Mouse (Mus musculus) megakaryocyte, embryonic 14.5 days (primary cell): ENCODE measurements around the gene Sox13. TPM values are rescaled to one million over a fixed set of nuclear protein-coding genes. Genes with fewer than 3 reads are reported as not detected.

Source experiments
- H3K27me3 ChIP-seq: replicated peaks from 2 replicates; pipeline ENCODE3; 2012; ENCODE audit warnings: inconsistent platforms
- H3K36me3 ChIP-seq: replicated peaks from 2 replicates; pipeline ENCODE3; 2012; ENCODE audit warnings: low read length, inconsistent platforms, mixed read lengths
- H3K4me1 ChIP-seq: 2 replicates; pipeline ENCODE4 v1.6.1; 2012; ENCODE audit warnings: inconsistent platforms
- H3K4me3 ChIP-seq: replicated peaks from 2 replicates; pipeline ENCODE3; 2012; ENCODE audit warnings: moderate library complexity, mild to moderate bottlenecking, inconsistent platforms
- H3K9me3 ChIP-seq: 2 replicates; pipeline ENCODE4 v1.6.1; 2012; ENCODE audit warnings: inconsistent platforms
- FLI1 ChIP-seq: IDR thresholded peaks from 2 replicates; pipeline ENCODE4 v1.6.1; 2012; ENCODE audit warnings: low read length, inconsistent platforms, mixed read lengths
- GATA1 ChIP-seq: IDR thresholded peaks from 3 replicates; pipeline ENCODE4 v1.6.1; 2012; ENCODE audit warnings: mixed read lengths, low read length, inconsistent platforms, borderline replicate concordance
- polyA plus RNA-seq: library from polyadenylated mRNA; stranded (reverse); fragments of >175 nt; gene quantifications from 2 replicates; pipeline ENCODE4 v1.2.3, GENCODE M21; 2012; ENCODE audit warnings: low replicate concordance; ENCODE audit not compliant: insufficient read depth

Gene Sox13
- 1.3 and 3.4 TPM in 2 replicates for polyA plus RNA-seq

DNA sequence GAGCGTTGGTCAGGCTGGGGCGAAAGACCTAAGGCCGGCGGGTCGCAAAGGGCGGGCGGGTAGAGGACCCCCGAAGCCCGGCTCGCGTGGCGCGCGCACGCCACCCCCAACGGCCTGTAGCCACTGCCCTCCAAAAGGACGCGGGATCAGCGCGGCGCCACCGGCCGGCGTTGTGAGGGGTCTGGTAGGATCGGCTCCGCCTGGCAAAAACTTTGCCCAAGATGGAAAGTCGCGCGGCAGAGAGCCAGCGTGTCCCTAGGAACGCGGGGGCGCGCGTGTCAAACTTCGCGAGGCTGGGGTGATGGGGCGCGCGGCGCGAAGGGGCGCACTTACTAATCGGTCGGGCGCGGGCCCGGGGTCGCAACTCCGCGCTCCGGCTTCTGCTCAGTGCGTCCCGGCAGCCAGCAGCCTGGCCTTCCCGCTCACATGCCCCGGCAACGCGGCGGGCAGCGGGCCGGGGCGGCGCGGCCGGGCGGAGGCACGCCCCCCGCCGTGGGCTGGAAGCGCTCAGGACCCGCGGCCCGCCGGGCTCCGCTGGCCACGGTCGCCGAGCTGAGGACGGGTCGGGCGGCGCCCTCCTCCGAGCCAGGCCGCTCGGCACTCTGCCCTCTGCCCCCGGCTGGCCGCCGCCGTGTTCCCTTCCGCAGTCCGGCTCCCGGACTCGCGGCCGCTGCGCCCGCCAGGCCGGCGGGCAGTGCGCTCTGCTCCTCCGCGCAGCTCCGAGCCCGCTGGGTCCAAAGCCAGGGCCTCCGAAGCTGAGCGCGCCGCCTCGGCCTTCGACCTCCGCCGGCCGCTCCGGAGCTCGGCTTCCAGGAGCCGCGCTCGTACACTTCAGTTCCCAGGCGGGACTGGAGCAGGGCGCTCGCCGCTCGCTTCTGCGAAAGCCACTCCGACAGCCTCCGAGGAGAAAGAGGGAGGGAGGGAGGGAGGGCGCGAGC lies at the start of gene Sox13:
Gene Sox13 (minus strand): TSS at position 835 of the 938 bp plus-strand sequence.
- Histone ChIP-seq H3K9me3 (peaks cover 12% of the 10 kb centered on the region), H3K4me3 (peak within 1 kb of the TSS; percentile 91), H3K27me3 (peaks cover 86% of the 10 kb centered on the region), H3K4me1 (peaks cover 20% of the 10 kb centered on the region), H3K36me3 (no peaks in the 10 kb centered on the region)
- TF ChIP-seq GATA1 (no peak), FLI1 (no peak)

DNA sequence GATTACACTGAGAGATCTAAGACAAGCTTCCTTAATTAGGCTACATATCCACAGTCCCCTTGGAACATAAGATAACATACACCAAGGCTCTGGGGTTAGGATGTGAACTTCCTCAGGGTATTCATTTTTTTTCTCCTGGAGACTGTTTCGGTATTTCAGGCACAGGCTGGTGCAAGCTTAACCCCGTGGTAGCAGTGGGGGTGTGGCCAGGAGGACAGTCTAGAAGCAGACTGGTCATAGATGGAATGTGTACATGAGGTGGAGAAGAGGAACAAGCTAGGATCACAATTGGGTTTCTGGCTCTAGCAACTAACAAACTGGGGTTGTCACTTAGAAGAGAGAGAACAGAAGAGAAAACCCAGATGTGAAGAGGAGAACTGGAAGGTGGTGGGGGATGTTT lies 47.4 kb upstream of the Sox13 start:
- peaks cover 21% of the 10 kb centered on the region for H3K27me3 ChIP-seq
- no peaks in the 10 kb centered on the region for H3K36me3 ChIP-seq
- peaks cover 8% of the 10 kb centered on the region for H3K9me3 ChIP-seq
- no peak overlapping the region for H3K4me3 ChIP-seq
- no peak for TF ChIP-seq GATA1
- no peak for TF ChIP-seq FLI1
- H3K4me1 ChIP-seq = peaks cover 14% of the 10 kb centered on the region

DNA sequence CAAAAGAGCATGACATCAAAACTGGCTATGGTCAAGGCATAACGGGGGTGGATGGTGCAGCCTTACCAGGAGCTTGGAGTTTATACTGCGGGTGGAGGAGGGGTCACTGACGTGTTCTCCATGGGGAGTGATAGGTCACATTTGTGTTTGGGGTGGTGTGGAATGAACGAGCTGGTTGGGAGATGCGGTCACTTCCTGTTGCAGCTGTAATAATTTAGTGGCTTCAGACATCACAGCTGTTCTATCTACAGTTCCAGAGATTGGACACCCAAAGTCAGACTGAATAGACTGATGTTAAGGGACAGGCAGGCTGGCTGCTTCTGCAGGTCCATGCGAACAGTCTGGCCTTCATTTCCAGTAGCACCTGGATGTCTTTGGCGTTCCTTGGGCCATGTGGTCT lies 46.9 kb upstream of the Sox13 start:
- peaks cover 21% of the 10 kb centered on the region for H3K27me3 ChIP-seq

DNA sequence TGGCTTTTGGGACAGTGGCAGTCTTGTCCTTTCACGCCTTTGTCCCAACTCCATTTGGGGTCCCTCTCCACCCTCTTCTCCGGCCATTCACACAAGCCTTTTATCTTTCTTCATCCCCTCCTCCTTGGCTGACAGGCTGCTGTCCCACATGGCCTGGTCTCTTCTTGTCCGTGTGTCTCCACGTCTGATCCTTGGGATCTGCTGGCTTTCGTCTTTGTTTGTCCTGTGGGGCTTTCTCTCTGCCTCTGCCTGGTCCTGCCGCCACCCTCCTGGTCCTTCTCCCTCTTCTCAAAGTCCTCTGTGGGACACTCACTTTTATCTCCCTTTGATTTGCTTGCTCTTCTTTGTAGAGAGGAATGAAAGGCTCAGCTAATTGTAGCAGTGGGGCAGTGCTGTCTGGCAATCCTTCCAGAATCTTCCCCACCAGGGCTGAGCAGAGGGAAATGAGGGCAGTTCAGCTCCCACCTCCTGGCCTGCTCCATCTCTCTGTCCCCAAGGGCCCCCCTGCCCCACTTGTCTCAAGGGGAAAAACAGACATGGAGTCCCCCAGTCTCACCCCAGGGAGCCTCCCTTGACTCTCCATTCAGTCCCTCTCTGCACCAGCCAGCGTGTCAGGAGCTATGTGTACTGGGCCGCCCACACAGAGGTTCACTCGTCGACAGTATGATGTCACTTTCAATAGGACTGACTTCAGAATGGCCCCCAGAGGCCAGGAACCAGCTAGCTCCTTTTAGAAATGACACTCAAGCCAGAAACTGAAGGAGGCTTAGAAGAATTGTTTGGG lies 46.3 kb upstream of the Sox13 start:
- peaks cover 14% of the 10 kb centered on the region for H3K4me1 ChIP-seq
- no peaks in the 10 kb centered on the region for H3K36me3 ChIP-seq
- H3K9me3 ChIP-seq = no peaks in the 10 kb centered on the region
- peaks cover 22% of the 10 kb centered on the region for H3K27me3 ChIP-seq
- no peak for TF ChIP-seq GATA1
- no peak for TF ChIP-seq FLI1
- H3K4me3 ChIP-seq = no peak overlapping the region

More for the DNA sequence above, 46.9 kb upstream of the Sox13 start:
- TF ChIP-seq GATA1 = no peak
- TF ChIP-seq FLI1 = no peak
- no peak overlapping the region for H3K4me3 ChIP-seq
- peaks cover 3% of the 10 kb centered on the region for H3K9me3 ChIP-seq
- no peaks in the 10 kb centered on the region for H3K36me3 ChIP-seq
- peaks cover 14% of the 10 kb centered on the region for H3K4me1 ChIP-seq

DNA sequence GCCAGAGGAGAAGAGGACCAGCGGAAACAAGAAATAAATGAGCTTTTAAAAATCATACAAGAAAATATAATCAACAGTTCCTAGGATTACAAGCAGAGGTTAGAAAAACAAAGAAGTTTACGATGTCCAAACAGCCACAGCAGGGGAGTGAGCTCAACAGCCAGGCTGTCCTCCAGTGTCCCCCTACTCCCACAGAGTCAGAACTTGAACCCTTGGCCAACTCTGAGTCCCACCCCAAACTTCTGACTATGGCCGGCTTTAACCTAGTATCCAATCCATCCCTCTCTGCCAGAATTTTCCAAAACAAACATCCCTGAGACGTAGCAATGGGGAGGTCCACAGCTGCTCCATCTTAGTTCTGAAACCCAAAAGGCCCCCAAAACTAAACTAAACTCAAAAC lies 45.0 kb upstream of the Sox13 start:
- Histone ChIP-seq H3K27me3 (peaks cover 28% of the 10 kb centered on the region), H3K36me3 (no peaks in the 10 kb centered on the region)
- TF ChIP-seq FLI1 = no peak

DNA sequence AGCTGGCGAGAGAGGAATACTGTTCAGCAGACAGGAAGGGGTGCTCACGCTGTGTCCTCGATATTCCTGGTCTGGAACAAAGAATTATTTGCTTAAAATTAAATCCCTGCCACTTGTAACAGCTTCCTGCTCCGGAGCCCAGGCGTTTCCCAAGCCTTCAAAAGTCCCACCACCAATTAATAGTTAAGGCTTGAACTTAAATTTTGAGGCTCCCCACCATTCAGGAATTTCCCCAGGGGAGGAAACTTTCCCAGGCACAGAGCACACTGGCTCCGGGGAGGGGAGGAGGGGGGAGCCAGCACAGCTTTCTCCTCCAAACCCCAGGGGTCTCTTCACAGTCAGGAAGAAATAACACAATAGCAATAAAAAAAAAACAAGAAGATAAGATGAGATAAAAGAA lies 44.6 kb upstream of the Sox13 start:
- Histone ChIP-seq H3K9me3 (no peaks in the 10 kb centered on the region), H3K4me3 (no peak overlapping the region), H3K4me1 (peaks cover 14% of the 10 kb centered on the region), H3K36me3 (no peaks in the 10 kb centered on the region), H3K27me3 (peaks cover 27% of the 10 kb centered on the region)
- TF ChIP-seq GATA1 (no peak), FLI1 (no peak)

More for the DNA sequence above, 45.0 kb upstream of the Sox13 start:
- H3K4me1 ChIP-seq = peaks cover 14% of the 10 kb centered on the region
- no peak overlapping the region for H3K4me3 ChIP-seq
- no peaks in the 10 kb centered on the region for H3K9me3 ChIP-seq

DNA sequence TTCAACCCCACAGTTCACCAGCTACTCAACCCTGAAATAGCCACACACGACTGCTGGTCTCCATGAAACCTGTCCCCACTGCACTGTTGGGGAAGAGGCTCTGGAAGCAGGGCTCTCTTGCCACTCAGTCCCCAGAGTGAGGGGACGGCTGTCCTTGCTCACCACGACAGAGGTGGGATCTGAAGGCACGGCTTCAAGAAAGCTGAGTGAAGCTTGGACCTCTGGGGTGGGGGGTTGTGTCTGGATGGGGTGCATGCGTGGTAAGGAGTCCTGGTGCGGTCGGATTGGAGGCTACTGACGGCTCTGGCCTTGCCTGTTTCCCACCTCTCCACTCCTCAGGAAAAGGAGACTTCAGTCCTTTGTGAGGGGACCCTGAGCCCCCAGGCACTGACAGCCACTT lies 43.7 kb upstream of the Sox13 start:
- Histone ChIP-seq H3K9me3 (no peaks in the 10 kb centered on the region), H3K4me3 (no peak overlapping the region), H3K4me1 (peaks cover 7% of the 10 kb centered on the region), H3K36me3 (no peaks in the 10 kb centered on the region), H3K27me3 (peaks cover 31% of the 10 kb centered on the region)
- no peak for TF ChIP-seq GATA1
- TF ChIP-seq FLI1 = no peak

DNA sequence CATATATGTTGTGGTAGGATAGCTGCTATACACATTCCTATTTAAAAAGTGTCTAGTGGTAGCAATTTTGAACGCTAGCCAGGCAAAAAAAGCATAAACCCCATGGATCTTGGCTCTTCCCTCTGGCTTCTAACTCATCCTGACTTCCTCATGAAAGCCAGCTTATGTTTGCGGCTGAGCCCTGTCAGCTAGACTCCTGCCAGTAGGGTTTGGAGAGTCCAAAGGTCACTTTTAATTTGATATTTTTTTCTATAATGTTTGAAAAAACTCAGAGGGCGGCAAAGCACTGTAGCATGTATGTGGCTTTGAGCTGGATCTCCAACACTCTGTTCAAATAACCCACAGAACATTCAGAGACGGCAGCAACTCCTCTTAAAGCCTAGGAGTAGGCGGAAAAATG lies 39.0 kb upstream of the Sox13 start:
- Histone ChIP-seq H3K36me3 (no peaks in the 10 kb centered on the region), H3K9me3 (peaks cover 39% of the 10 kb centered on the region)
- no peak for TF ChIP-seq FLI1
- TF ChIP-seq GATA1 = no peak

DNA sequence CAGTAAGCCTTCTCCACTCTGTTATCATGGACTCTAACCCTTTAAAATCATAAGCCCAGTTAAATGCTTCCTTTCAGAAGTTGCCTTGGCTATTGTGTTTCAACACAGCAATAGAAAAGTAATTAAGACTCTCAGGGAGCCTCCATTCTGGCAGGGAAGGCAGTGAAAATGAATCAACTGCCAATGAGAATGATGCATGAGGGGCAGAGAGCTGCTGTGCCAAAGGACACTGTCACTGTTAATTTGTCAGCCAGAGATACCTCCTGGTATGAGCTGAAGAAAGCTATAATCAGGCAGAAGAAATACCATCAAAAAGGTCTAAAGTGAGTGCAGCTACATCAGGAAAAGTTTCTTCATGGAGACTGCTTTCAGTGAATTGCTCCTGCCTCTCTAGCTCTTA lies 36.8 kb upstream of the Sox13 start:
- no peak overlapping the region for H3K4me3 ChIP-seq
- peaks cover 42% of the 10 kb centered on the region for H3K9me3 ChIP-seq
- peaks cover 23% of the 10 kb centered on the region for H3K27me3 ChIP-seq
- no peaks in the 10 kb centered on the region for H3K36me3 ChIP-seq
- TF ChIP-seq GATA1 (no peak), FLI1 (no peak)
- no peaks in the 10 kb centered on the region for H3K4me1 ChIP-seq

More for the DNA sequence above, 39.0 kb upstream of the Sox13 start:
- Histone ChIP-seq H3K4me1 (no peaks in the 10 kb centered on the region), H3K4me3 (no peak overlapping the region), H3K27me3 (peaks cover 31% of the 10 kb centered on the region)

DNA sequence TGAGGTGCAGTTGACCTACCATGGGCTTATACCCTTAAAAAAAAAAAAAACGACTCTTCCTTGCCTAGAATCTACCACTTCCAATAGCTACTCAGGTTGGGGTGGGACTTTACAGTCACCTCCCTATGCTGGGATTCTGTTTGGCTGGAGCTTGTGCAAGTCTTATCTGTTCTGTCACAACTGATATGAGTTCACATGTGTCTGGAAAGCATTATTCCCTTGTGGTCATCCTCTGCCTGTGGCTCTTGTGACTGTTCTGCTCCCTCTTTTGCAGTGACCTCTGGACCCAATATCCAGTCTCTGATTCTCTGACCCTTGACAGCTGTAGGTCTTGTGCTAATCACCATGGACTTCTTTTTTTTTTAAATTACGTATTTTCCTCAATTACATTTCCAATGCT lies 31.9 kb upstream of the Sox13 start:
- TF ChIP-seq FLI1 (no peak), GATA1 (no peak)
- no peaks in the 10 kb centered on the region for H3K4me1 ChIP-seq
- peaks cover 18% of the 10 kb centered on the region for H3K27me3 ChIP-seq
- H3K9me3 ChIP-seq = peaks cover 27% of the 10 kb centered on the region
- H3K4me3 ChIP-seq = no peak overlapping the region
- H3K36me3 ChIP-seq = no peaks in the 10 kb centered on the region
